Mouse (Mus musculus): ENCODE data around the gene 5330417H12Rik. TPM values are rescaled to one million over a fixed set of nuclear protein-coding genes. Genes with fewer than 3 reads are reported as not detected.
A peak's percentile ranks its signal among the peaks of the same experiment; 100 is the strongest.

Gene 5330417H12Rik
- polyA plus RNA-seq, 1 experiment = not detected

DNA sequence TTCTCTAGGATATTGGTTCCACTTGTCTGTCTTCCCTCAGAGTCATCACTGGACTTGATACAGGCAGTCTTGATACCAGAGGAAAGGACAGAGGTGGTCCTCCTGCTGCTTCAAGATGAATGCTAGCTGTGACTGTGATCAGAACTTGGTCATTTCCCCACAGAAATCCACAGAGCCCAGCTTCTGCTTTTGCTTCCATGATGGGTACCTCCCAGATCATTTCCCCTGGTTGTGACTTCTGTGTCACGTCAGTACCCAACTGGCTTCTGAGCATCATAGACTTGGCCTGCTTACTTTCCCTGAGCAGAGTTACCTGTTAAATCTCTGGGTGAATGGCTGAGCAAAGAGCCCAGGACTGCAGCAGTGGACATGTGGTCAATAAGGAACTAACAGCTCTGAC is 17.2 kb downstream of the 5330417H12Rik start:
- TF ChIP-seq CTCF (IDR thresholded peaks at IDR 0.05; ENCODE audit: extremely low read depth, insufficient read depth, low read length) (no peak), POLR2A (IDR thresholded peaks at IDR 0.05; ENCODE audit: extremely low read depth, insufficient read depth, low read length) (no peak)
- Histone ChIP-seq H3K4me3 (ENCODE audit: insufficient read depth, low read length) (no peak overlapping the region), H3K27ac (ENCODE audit: insufficient read depth, low read length) (no peak overlapping the region), H3K4me1 (ENCODE audit: control insufficient read depth, insufficient read depth, low read length) (no peaks in the 10 kb centered on the region)

DNA sequence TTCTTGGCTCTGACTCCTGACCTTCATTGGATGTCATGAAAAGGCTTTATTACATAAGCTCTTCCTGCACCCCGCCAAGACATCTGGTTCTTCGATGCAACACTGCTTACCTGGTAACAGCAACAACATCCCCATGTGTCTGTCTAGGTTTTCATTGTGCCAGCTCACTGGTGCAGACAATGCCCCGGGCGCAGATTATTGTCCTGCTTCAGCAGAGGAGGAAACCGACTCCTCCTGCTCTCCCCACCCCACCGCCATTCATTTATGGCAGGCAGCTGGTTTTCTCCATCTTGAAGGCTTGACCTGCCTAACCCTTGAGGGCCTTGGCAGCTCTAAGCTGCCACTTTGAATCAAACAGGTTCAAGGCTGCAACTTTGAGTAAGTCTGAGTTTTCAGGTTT is 22.0 kb downstream of the 5330417H12Rik start:
- Histone ChIP-seq H3K4me1 (ENCODE audit: control insufficient read depth, insufficient read depth, low read length) (no peaks in the 10 kb centered on the region), H3K4me3 (ENCODE audit: insufficient read depth, low read length) (no peak overlapping the region), H3K27ac (ENCODE audit: insufficient read depth, low read length) (no peak overlapping the region)
- no peak for TF ChIP-seq POLR2A (IDR thresholded peaks at IDR 0.05; ENCODE audit: extremely low read depth, insufficient read depth, low read length)
- TF ChIP-seq CTCF (IDR thresholded peaks at IDR 0.05; ENCODE audit: extremely low read depth, insufficient read depth, low read length) = no peak

DNA sequence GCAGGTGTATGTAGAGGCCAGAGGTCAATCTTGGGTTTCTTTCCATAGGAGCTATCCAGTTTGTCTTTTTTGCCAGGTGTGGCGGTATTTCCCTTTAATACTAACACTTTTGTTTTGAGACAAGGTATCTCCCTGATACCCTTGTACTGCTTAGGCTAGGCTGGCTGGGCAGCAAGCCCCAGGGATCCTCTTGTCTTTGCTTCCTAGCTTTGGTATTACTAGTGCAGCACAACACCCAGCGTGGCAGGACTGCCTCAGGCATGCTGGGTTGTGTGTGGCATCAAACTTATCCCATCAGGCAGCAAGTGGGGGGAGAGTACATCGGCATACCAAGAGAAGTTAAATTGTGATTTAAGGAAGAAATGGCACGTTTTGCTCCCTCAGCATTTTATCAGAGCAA is 22.5 kb downstream of the 5330417H12Rik start:
- H3K27ac ChIP-seq (ENCODE audit: insufficient read depth, low read length) = no peak overlapping the region
- no peaks in the 10 kb centered on the region for H3K4me1 ChIP-seq (ENCODE audit: control insufficient read depth, insufficient read depth, low read length)
- no peak overlapping the region for H3K4me3 ChIP-seq (ENCODE audit: insufficient read depth, low read length)
- TF ChIP-seq CTCF (IDR thresholded peaks at IDR 0.05; ENCODE audit: extremely low read depth, insufficient read depth, low read length) = no peak
- no peak for TF ChIP-seq POLR2A (IDR thresholded peaks at IDR 0.05; ENCODE audit: extremely low read depth, insufficient read depth, low read length)

DNA sequence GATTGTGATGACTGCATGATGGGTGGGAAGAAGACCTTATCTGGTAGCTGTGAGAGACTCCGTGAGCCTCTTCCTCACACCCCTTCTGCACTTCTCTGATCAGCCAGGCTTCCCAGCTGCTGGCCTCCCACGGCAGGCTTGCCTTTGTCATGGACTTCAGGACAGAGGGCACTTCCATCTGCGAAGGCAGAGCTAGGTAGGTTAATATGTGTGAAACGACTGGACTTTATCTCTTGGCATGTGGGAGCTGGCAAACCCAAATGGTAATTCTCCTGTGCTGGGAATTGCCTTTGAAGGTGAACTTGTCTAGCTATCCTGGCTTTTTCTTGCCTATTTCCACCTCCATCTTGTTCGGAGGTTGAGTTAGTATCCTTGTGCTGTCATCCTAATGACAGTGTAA is 24.3 kb downstream of the 5330417H12Rik start:
- no peak for TF ChIP-seq POLR2A (IDR thresholded peaks at IDR 0.05; ENCODE audit: extremely low read depth, insufficient read depth, low read length)
- TF ChIP-seq CTCF (IDR thresholded peaks at IDR 0.05; ENCODE audit: extremely low read depth, insufficient read depth, low read length) = no peak
- H3K4me1 ChIP-seq (ENCODE audit: control insufficient read depth, insufficient read depth, low read length) = no peaks in the 10 kb centered on the region
- H3K27ac ChIP-seq (ENCODE audit: insufficient read depth, low read length) = no peak overlapping the region
- H3K4me3 ChIP-seq (ENCODE audit: insufficient read depth, low read length) = no peak overlapping the region

DNA sequence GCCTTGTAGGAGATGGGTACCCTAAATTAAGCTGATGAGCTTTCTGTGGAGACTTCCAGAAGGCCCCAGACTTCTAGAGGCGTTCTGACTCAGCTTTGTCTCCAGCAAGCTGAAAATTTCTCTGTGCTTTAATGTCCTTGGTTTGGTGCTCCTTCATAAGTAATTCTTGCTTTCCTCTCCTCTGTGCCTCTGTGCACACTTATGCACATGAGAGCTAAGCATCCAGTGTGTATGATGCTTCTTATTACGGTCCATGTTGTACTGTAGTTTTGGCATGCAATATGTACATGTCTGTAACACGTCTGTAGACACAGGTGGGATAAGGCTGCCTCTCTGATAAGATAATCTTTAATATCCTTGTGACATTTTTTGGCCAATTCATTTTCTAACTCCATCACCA is 27.0 kb downstream of the 5330417H12Rik start:
- H3K27ac ChIP-seq (ENCODE audit: insufficient read depth, low read length) = no peak overlapping the region
- H3K4me1 ChIP-seq (ENCODE audit: control insufficient read depth, insufficient read depth, low read length) = no peaks in the 10 kb centered on the region

DNA sequence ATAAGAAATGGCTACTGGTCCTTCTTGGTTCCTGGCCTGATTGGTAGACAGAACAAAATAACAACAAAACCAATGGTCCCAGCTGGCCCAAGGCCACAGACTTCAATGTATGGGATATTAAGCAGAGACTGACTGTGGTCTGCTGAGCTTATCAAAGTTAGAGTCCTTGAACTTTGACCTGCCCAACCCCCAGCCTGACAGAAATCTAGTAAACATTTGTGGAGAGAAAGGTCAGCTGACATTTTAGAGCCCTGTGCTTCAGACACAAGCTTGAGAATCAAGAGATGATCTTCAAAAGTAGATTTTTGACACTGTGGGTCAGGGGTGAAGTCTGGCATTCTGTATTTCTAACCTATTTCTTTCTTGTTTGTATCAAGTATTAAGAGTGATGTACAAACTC is 28.2 kb downstream of the 5330417H12Rik start:
- H3K27ac ChIP-seq (ENCODE audit: insufficient read depth, low read length) = no peak overlapping the region

More for the DNA sequence above, 27.0 kb downstream of the 5330417H12Rik start:
- TF ChIP-seq CTCF (IDR thresholded peaks at IDR 0.05; ENCODE audit: extremely low read depth, insufficient read depth, low read length) = no peak
- no peak for TF ChIP-seq POLR2A (IDR thresholded peaks at IDR 0.05; ENCODE audit: extremely low read depth, insufficient read depth, low read length)
- no peak overlapping the region for H3K4me3 ChIP-seq (ENCODE audit: insufficient read depth, low read length)

DNA sequence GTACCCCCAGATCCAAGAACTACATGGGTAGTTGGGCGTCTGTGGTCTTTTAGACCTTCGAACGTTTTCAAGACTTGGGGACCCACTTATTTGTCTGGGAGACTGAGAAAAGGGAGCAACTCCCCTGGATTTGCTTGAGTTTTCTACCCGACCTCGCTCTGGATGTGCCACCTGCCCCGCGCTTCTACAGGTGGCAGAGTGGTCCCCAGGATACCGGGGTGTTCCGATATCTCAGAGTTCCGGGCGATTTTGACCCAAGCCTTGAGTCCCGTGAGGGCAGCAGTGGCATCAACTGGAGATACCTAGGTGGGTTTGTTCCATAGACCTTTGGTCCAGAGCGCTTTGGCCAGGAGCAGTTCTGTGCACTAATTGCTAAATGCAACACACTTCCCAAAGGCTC is 29.5 kb downstream of the 5330417H12Rik start:
- H3K27ac ChIP-seq (ENCODE audit: insufficient read depth, low read length) = no peak overlapping the region
- H3K4me1 ChIP-seq (ENCODE audit: control insufficient read depth, insufficient read depth, low read length) = no peaks in the 10 kb centered on the region
- peak overlapping the region; percentile 46 for H3K4me3 ChIP-seq (ENCODE audit: insufficient read depth, low read length)
- TF ChIP-seq CTCF (IDR thresholded peaks at IDR 0.05; ENCODE audit: extremely low read depth, insufficient read depth, low read length) = no peak
- TF ChIP-seq POLR2A (IDR thresholded peaks at IDR 0.05; ENCODE audit: extremely low read depth, insufficient read depth, low read length) = no peak

More for the DNA sequence above, 28.2 kb downstream of the 5330417H12Rik start:
- no peak overlapping the region for H3K4me3 ChIP-seq (ENCODE audit: insufficient read depth, low read length)
- no peak for TF ChIP-seq CTCF (IDR thresholded peaks at IDR 0.05; ENCODE audit: extremely low read depth, insufficient read depth, low read length)
- H3K4me1 ChIP-seq (ENCODE audit: control insufficient read depth, insufficient read depth, low read length) = no peaks in the 10 kb centered on the region

DNA sequence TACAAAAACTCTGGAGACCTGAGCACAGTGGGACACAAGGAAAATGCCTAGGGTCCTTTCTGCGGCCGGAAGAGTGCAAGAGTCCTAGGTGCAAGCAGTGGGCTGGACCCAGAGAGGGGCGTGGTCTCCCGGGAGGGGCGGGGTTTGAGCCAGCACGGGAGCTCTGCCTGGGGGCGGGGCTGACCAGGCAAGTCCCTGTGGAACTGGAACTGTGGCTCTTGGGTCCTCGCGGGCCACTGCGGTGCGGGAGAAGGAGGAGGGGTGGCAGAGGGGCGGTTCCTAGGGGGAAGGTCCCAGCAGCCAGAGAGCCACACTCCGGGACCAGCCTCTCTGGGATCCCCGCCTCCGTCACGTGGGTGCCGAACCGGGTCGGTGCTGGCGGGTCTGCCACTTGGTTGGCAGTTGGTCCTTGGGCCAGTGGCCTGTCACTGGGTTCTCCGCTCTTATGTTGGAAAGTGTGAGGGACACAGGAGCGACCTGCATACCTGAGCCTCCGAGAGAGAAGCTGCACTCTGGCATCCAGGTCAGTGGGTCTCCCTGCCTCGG is 30.0 kb downstream of the 5330417H12Rik start, which contains the start of gene Ppfibp2:
Gene Ppfibp2 (plus strand): TSS at position 351 of the 546 bp plus-strand sequence.
- Histone ChIP-seq H3K27ac (ENCODE audit: insufficient read depth, low read length) (no peak within 1 kb of the TSS; the same call in none of the 2 replicates), H3K4me1 (ENCODE audit: control insufficient read depth, insufficient read depth, low read length) (no peaks in the 10 kb centered on the region), H3K4me3 (ENCODE audit: insufficient read depth, low read length) (peak within 1 kb of the TSS; percentile 46)
- TF ChIP-seq POLR2A (IDR thresholded peaks at IDR 0.05; ENCODE audit: extremely low read depth, insufficient read depth, low read length) = no peak
- TF ChIP-seq CTCF (IDR thresholded peaks at IDR 0.05; ENCODE audit: extremely low read depth, insufficient read depth, low read length) = no peak

DNA sequence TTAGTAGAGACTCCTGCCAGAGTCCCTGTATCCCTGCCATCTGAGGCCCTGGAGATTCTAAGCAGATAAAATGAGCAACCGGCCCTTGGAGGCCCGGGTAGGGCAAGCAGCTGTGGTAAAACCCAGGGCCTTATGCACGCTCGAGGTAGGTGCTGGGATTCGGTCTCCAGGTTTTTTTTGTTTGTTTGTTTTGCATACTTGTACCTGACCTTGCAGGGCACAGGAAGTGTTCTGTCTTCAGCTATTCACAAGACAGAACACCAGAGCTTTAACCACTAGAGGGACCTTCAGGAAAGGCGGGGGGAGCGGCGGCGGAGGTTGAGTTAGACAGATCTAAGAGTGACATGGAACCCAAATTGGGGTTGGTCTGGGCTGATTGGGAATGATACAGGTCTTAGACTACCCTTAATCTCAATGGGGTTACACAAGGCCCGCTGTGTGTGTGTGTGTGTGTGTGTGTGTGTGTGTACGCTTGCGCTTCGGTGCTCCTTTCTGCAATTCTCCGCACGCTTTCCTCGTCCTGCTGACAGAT is 30.6 kb downstream of the 5330417H12Rik start:
- no peak for TF ChIP-seq CTCF (IDR thresholded peaks at IDR 0.05; ENCODE audit: extremely low read depth, insufficient read depth, low read length)
- no peak for TF ChIP-seq POLR2A (IDR thresholded peaks at IDR 0.05; ENCODE audit: extremely low read depth, insufficient read depth, low read length)
- no peak overlapping the region; the same call in none of the 2 replicates for H3K27ac ChIP-seq (ENCODE audit: insufficient read depth, low read length)
- peak overlapping the region; percentile 46 for H3K4me3 ChIP-seq (ENCODE audit: insufficient read depth, low read length)
- no peaks in the 10 kb centered on the region for H3K4me1 ChIP-seq (ENCODE audit: control insufficient read depth, insufficient read depth, low read length)

DNA sequence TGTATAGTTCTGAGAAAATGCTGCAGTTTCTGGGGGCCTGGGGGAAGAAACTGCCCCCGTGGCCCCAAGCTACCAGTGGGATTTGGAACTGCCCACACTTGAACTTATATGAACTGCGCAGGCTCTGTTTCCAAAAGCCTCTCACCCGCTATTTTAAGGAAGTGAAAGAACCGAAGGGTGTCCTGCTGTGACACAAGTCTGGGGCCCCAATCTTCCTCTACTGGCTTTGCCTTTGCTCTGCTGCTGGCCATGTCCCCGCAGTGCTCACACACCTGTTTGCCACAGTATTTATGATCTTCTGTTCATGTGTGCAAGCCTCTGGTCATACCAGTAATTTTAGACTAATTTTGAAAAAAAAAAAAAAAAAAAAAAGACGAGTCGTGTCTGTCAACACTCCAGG is 31.1 kb downstream of the 5330417H12Rik start:
- Histone ChIP-seq H3K4me3 (ENCODE audit: insufficient read depth, low read length) (no peak overlapping the region), H3K27ac (ENCODE audit: insufficient read depth, low read length) (no peak overlapping the region; the same call in 1 of the 2 replicates), H3K4me1 (ENCODE audit: control insufficient read depth, insufficient read depth, low read length) (no peaks in the 10 kb centered on the region)
- TF ChIP-seq CTCF (IDR thresholded peaks at IDR 0.05; ENCODE audit: extremely low read depth, insufficient read depth, low read length) (no peak), POLR2A (IDR thresholded peaks at IDR 0.05; ENCODE audit: extremely low read depth, insufficient read depth, low read length) (no peak)
